Mouse (Mus musculus) ES-E14 (cell line): ENCODE measurements at regions not wholly inside any gene's neighbourhood (a gene's known extent, or its start where the extent isn't known, plus 50 kb on each side); places are given as distances from the start of the nearest gene placed in this dataset.

Source experiments
- DNase-seq: peaks from one replicate; pipeline ENCODE4 v3.0.0-alpha.2; 2013; ENCODE audit warnings: low read depth, low spot score
- H3K27ac ChIP-seq: 2 replicates; pipeline ENCODE4 v1.5.1; 2012; ENCODE audit warnings: low read depth, mild to moderate bottlenecking, low read length, moderate library complexity, mixed read lengths; ENCODE audit not compliant: poor library complexity, insufficient read depth, severe bottlenecking
- H3K36me3 ChIP-seq: 2 replicates; pipeline ENCODE4 v1.6.1; 2012; ENCODE audit warnings: mild to moderate bottlenecking, low read length, moderate library complexity, mixed read lengths; ENCODE audit not compliant: control insufficient read depth, poor library complexity, insufficient read depth, severe bottlenecking
- H3K4me1 ChIP-seq, 2 experiments: fragments of 150-350 bp in 1 of 2; sonication (generic) in 1 of 2; 2 replicates each; pipeline ENCODE4 v1.6.1; 2012; ENCODE audit warnings: low read length in 2 of 2, mild to moderate bottlenecking in 1 of 2, mixed read lengths in 1 of 2; ENCODE audit not compliant: control insufficient read depth in 2 of 2, insufficient read depth in 2 of 2, poor library complexity in 1 of 2
- H3K4me3 ChIP-seq, 2 experiments: fragments of 150-350 bp in 1 of 2; sonication (generic) in 1 of 2; 2 replicates each; pipeline ENCODE4 v1.5.1; 2012; ENCODE audit warnings: low read length in 2 of 2, low read depth in 1 of 2, mild to moderate bottlenecking in 1 of 2, mixed read lengths in 1 of 2; ENCODE audit not compliant: insufficient read depth in 1 of 2, poor library complexity in 1 of 2, severe bottlenecking in 1 of 2
- H3K9ac ChIP-seq: 2 replicates; pipeline ENCODE4 v1.6.1; 2012; ENCODE audit warnings: low read depth, mild to moderate bottlenecking, low read length, mixed read lengths; ENCODE audit not compliant: poor library complexity, insufficient read depth, severe bottlenecking
- H3K9me3 ChIP-seq: fragments of 150-350 bp; sonication (generic); 2 replicates; pipeline ENCODE4 v1.6.1; 2012; ENCODE audit warnings: low read depth, mild to moderate bottlenecking, low read length; ENCODE audit not compliant: control insufficient read depth, insufficient read depth
- CHD2 ChIP-seq: IDR thresholded peaks from 2 replicates; pipeline ENCODE4 v1.6.1; 2014; ENCODE audit warnings: mild to moderate bottlenecking, low read depth, low read length, inconsistent platforms
- HCFC1 ChIP-seq: IDR thresholded peaks from 2 replicates; pipeline ENCODE4 v1.6.1; 2012; ENCODE audit warnings: low read length, inconsistent platforms, borderline replicate concordance; ENCODE audit not compliant: insufficient read depth
- MAFK ChIP-seq: IDR thresholded peaks from 2 replicates; pipeline ENCODE4 v1.6.1; 2014; ENCODE audit warnings: mild to moderate bottlenecking, low read depth, low read length, inconsistent platforms; ENCODE audit not compliant: insufficient read depth
- ZC3H11A ChIP-seq: IDR thresholded peaks from 2 replicates; pipeline ENCODE4 v1.6.1; 2012; ENCODE audit warnings: low read depth, mild to moderate bottlenecking, inconsistent platforms, low read length, borderline replicate concordance
- ZNF384 ChIP-seq: IDR thresholded peaks from 2 replicates; pipeline ENCODE4 v1.6.1; 2012; ENCODE audit warnings: low read depth, low read length, inconsistent platforms
- in situ Hi-C, 2 experiments: fragments of 600-800 bp; cut with MboI; formaldehyde crosslinking; loops; one replicate each; pipeline ENCODE4 v1.15.1; 2025; ENCODE audit warnings: low sequenced_read_pairs in 2 of 2, inconsistent platforms in 1 of 2; ENCODE audit not compliant: unreplicated experiment in 2 of 2

DNA sequence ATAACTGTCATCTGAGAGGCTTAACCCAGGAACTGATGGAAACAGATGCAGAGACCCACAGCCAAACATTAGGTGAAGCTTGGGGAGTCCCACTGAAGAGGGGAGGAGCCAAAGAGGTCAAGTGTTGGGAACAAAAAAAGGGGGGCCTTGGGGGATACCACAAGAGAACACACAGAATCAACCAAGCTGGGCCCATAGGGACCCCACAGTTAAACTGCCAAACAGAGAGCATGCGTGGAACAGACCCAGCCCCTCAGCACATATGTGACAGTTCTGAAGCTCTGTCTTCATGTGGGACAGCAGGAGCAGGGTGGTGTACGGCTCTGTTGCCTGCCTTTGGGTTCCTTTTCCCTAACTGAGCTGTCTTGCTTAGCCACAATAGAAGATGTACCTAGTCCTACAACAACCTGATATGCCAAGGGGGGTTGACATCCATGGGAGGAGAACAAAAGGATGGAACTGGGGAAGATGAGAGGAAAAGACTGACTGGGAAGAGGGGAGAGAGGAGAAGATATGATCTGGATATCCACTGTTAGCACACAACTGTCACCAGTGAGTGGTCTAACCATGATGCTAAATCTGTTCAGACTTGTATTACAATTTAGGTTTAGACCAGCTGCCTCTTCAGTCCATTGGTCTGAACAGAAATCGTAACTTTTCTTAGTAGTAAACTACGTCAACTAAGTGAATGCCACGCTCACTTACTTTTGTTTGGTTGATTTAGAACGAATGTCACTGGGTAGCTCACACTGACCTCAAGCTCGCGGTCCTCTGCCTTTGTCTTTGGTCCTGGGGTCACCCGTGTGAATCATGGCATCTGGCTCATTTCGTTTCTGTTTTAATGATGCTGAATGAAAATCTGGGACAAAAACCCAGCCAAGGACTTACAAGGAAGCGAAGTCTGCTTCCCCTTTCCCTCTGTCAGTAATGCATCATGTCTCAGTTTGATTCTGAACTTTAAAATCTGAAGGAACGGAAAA lies 83.3 kb upstream of the Ralgps2 start:
- Histone ChIP-seq H3K4me1 (no peaks in the 10 kb centered on the region), H3K27ac (no peak overlapping the region), H3K36me3 (no peaks in the 10 kb centered on the region), H3K4me3 (no peak overlapping the region), H3K9ac (no peak overlapping the region), H3K9me3 (no peaks in the 10 kb centered on the region)
- no peak for TF ChIP-seq MAFK
- TF ChIP-seq ZNF384: no peak
- TF ChIP-seq ZC3H11A: no peak
- no peak for TF ChIP-seq HCFC1
- no peak for TF ChIP-seq CHD2
- DNase-seq: no peak
- in situ Hi-C loops: no loop called here

- no peak overlapping the region for H3K4me3 ChIP-seq
- in situ Hi-C loops: no loop called here
- no peaks in the 10 kb centered on the region for H3K4me1 ChIP-seq
- H3K27ac ChIP-seq: no peak overlapping the region
- no peaks in the 10 kb centered on the region for H3K9me3 ChIP-seq
- TF ChIP-seq ZC3H11A (no peak), MAFK (no peak), ZNF384 (no peak), HCFC1 (no peak), CHD2 (no peak)
- DNase-seq: no peak
- no peaks in the 10 kb centered on the region for H3K36me3 ChIP-seq
- no peak overlapping the region for H3K9ac ChIP-seq
These were observed 80.5 kb upstream of the Ralgps2 start for GRCm38 (mm10) chr1:157019892-157020291.

GRCm38 (mm10) chr1:157018726-157019125 lies 79.3 kb upstream of the Ralgps2 start:
- Histone ChIP-seq H3K4me3 (no peak overlapping the region), H3K36me3 (no peaks in the 10 kb centered on the region), H3K27ac (no peak overlapping the region), H3K9me3 (no peaks in the 10 kb centered on the region), H3K9ac (no peak overlapping the region), H3K4me1 (no peaks in the 10 kb centered on the region)
- TF ChIP-seq ZNF384: no peak
- no peak for TF ChIP-seq CHD2
- TF ChIP-seq ZC3H11A: no peak
- no peak for TF ChIP-seq HCFC1
- no peak for TF ChIP-seq MAFK
- in situ Hi-C loops: no loop called here
- no peak for DNase-seq

- Histone ChIP-seq H3K4me1 (no peaks in the 10 kb centered on the region), H3K9ac (no peak overlapping the region), H3K9me3 (no peaks in the 10 kb centered on the region), H3K27ac (no peak overlapping the region), H3K36me3 (no peaks in the 10 kb centered on the region), H3K4me3 (no peak overlapping the region)
- no peak for TF ChIP-seq ZC3H11A
- no peak for TF ChIP-seq ZNF384
- no peak for TF ChIP-seq MAFK
- no peak for TF ChIP-seq CHD2
- TF ChIP-seq HCFC1: no peak
- in situ Hi-C loops: no loop called here
- DNase-seq: no peak
These were observed 78.0 kb upstream of the Ralgps2 start for GRCm38 (mm10) chr1:157017198-157017994.
